Mouse (Mus musculus) lung, postnatal 36 days (tissue): ENCODE results near the gene Borcs5.

ENCODE experiments used
- DNase-seq: peaks from one replicate; pipeline ENCODE4 v3.0.0; 2022; ENCODE audit warnings: mixed read lengths

The Borcs5 gene

GRCm38 (mm10) chr6:134639210-134639609, at the start of gene Borcs5:
TSS of gene Borcs5 (plus strand) at chr6:134639510.
- no peak for DNase-seq

GRCm38 (mm10) chr6:134591614-134592013, 47.7 kb upstream of the Borcs5 start:
- no peak for DNase-seq

GRCm38 (mm10) chr6:134594569-134595442, 44.5 kb upstream of the Borcs5 start:
- peak; percentile 87 for DNase-seq

GRCm38 (mm10) chr6:134597651-134598229, 41.6 kb upstream of the Borcs5 start:
- DNase-seq: no peak

GRCm38 (mm10) chr6:134599239-134599638, 40.1 kb upstream of the Borcs5 start:
- no peak for DNase-seq

GRCm38 (mm10) chr6:134601130-134601529, 38.2 kb upstream of the Borcs5 start:
- no peak for DNase-seq

GRCm38 (mm10) chr6:134601766-134602165, 37.5 kb upstream of the Borcs5 start:
- DNase-seq: no peak

- DNase-seq: no peak
Observed at GRCm38 (mm10) chr6:134602371-134603003, 36.8 kb upstream of the Borcs5 start.

GRCm38 (mm10) chr6:134605196-134605595, 34.1 kb upstream of the Borcs5 start:
- no peak for DNase-seq

GRCm38 (mm10) chr6:134606540-134606939, 32.8 kb upstream of the Borcs5 start:
- DNase-seq: peak; percentile 69

- peak; percentile 85 for DNase-seq
Observed at GRCm38 (mm10) chr6:134606949-134607746, 32.2 kb upstream of the Borcs5 start.

GRCm38 (mm10) chr6:134610380-134610779, 28.9 kb upstream of the Borcs5 start:
- DNase-seq: no peak

- no peak for DNase-seq
Observed at GRCm38 (mm10) chr6:134611896-134612295, 27.4 kb upstream of the Borcs5 start.

GRCm38 (mm10) chr6:134614322-134614721, 25.0 kb upstream of the Borcs5 start:
- no peak for DNase-seq

- peak; percentile 95 for DNase-seq
Observed at GRCm38 (mm10) chr6:134614723-134615648, 24.3 kb upstream of the Borcs5 start.

- no peak for DNase-seq
Observed at GRCm38 (mm10) chr6:134617589-134617988, 21.7 kb upstream of the Borcs5 start.

- DNase-seq: no peak
Observed at GRCm38 (mm10) chr6:134620129-134620528, 19.2 kb upstream of the Borcs5 start.

- DNase-seq: no peak
Observed at GRCm38 (mm10) chr6:134620846-134621551, 18.3 kb upstream of the Borcs5 start.

- no peak for DNase-seq
Observed at GRCm38 (mm10) chr6:134621552-134621949, 17.8 kb upstream of the Borcs5 start.

GRCm38 (mm10) chr6:134625431-134625830, 13.9 kb upstream of the Borcs5 start:
- no peak for DNase-seq

- DNase-seq: no peak
Observed at GRCm38 (mm10) chr6:134626564-134626963, 12.7 kb upstream of the Borcs5 start.
